Mouse (Mus musculus): ENCODE measurements around the gene Cebpzos.

GRCm38 (mm10) chr17:78916369-78916813 lies at the start of gene Cebpzos:
- TF ChIP-seq CTCF (IDR thresholded peaks at IDR 0.05; ENCODE audit: low read depth) (peak; percentile 18; the same call in 1 of the 2 replicates), EP300 (optimal IDR thresholded peaks at IDR 0.05) (no peak)
